Mouse (Mus musculus) brain, embryonic 18.5 days (tissue): ENCODE data around the gene Ybx1.

Source experiments
- DNase-seq: peaks from one replicate; pipeline ENCODE4 v3.0.0-alpha.2; 2012; ENCODE audit warnings: low read depth, low spot score

The Ybx1 gene

DNA sequence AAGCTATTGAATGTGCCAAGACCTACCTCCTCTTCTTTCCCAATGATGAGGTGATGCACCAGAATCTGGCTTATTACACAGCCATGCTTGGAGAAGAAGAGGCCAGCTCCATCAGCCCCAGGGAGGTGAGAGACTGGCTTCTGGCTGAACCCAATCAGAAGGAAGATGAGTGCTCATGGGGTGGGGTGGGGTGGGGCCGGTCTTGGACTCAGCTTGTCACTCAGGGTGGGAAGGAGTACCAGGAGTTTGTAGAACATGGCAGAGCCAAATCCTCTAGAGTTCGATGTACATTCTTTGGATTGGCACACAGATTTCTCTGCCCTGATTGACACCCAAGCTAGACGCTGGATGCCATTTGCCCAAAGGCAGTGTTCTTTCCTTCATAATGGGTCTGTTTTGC lies 55.7 kb downstream of the Ybx1 start:
- DNase-seq = no peak

DNA sequence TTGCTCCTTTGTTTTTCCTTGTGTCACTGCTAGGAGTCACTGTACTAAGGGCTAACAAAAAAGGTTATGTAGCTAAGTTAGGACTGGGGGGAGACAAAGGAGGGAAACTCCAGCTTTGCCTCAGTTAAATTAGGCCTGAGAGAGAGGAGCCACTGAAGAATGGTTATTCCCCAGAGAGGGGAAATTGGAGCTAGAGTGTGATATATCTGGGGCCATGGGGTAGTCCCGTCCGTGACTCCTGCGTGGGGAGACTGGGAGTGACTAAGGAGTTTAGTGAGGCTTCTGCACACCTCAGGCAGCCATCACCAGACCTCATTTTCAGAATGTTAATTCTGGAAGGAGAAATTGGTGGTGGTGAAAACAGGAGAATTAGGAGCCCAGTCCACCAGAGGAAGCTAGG lies 60.1 kb downstream of the Ybx1 start:
- no peak for DNase-seq

DNA sequence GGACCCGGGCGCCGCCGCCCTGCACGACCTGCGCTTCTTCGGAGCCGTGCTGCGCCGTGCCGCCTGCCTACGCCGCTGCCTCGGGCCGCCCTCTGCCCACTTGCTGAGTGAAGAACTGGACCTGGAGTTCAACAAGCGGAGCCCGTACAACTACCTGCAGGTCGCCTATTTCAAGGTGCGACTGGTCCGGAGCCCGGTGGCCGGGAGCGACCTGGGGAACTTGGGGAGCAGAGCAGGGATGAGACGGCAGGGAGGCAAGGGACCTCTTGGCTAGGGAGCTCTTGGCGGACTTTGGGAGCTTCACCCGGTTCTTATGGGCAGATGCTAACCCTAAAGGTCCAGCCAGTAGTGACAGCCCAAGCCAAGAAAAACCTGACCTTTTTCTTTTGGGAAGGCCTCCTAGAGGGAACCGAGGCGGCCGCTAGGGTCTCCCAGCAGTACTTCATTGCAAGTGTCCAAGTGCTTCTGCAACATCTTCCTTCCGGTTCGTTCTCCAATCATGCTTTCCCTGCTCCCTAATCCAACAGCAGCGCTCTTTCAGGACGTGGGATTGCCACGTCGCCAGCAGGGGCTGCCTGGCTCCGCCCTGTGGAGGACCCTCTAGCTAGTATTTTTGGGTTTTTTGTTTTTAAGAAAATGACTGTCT lies 61.0 kb downstream of the Ybx1 start:
- no peak for DNase-seq

DNA sequence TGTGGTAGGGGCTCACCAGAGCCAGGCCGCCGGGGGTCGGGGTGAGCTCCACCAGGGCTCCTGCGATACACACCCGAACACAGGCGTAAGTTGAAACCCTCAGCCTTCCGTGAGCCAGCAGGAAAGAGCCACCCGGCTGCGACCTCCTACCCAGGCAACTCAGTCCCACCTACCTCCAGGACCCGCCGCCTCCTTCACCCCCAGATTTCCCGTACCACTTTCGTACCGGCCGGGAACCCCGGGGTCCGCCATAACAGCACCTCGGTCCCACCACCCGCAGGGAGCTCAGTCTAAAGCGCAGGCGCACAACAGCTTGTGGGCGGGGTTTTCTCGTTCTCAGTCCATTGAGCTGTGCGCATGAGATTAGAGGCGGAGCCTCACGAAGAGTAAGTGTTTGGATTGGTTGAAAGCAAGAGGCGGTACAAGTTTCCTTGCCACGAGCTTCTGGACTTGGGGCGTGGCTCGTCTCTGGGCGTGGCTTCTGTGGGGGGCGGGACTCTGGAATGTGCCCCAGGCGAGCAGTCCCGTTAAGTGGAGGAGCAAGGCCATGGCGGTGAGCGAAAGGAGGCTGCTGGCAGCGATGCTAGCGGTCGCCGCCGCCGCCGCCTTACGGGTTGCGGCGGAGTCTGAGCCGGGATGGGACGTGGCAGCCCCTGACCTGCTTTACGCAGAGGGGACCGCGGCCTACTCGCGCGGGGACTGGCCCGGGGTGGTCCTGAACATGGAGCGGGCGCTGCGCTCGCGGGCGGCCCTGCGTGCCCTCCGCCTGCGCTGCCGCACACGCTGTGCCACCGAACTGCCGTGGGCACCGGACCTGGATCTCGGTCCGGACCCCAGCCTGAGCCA lies 61.8 kb downstream of the Ybx1 start, which contains the start of the genes AU022252 and P3h1:
Gene AU022252 (minus strand): TSS at position 303 of the 846 bp plus-strand sequence.
Gene P3h1 (plus strand): TSS at position 506 of the 846 bp plus-strand sequence.
- peak; percentile 96 for DNase-seq
